Mouse (Mus musculus): Measurements from ENCODE around the gene Cadps.

The Cadps gene

DNA sequence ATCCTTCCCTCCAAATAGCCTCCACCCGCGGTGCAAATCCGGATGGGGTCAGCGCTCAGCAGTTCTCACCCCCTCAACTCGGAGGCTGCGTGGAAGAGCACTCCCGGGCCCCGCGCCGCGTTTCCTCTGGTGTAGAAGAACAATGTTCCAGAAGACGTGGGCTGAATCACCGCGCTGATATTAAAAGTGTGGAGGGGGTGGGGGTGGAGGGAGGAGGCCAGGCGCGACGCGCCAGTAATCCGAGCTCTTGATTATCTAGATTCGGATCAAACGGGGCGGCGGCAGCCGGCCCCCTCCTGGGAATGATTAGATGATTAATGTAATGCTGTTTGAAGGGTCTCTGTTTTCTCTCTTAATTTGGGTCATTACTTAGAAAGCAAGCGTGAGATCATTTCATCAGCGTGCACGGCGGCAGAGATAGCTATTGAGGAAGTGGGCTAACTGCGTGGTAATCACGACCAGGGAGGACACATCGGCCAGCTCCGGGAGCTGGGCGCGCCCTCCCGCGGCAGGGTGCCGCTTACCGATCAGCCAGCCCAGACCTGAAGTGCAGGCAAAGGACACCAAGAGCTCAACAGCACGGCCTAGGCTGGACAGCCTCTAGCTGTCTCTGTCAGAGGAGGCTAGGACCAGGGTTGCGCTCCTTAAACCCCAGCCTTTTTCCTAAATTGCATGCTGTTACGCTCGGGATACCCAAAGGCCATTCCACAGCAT, 481.6 kb downstream of the Cadps start:
- no peak for DNase-seq (ENCODE audit: low spot score in 2 of 2)

DNA sequence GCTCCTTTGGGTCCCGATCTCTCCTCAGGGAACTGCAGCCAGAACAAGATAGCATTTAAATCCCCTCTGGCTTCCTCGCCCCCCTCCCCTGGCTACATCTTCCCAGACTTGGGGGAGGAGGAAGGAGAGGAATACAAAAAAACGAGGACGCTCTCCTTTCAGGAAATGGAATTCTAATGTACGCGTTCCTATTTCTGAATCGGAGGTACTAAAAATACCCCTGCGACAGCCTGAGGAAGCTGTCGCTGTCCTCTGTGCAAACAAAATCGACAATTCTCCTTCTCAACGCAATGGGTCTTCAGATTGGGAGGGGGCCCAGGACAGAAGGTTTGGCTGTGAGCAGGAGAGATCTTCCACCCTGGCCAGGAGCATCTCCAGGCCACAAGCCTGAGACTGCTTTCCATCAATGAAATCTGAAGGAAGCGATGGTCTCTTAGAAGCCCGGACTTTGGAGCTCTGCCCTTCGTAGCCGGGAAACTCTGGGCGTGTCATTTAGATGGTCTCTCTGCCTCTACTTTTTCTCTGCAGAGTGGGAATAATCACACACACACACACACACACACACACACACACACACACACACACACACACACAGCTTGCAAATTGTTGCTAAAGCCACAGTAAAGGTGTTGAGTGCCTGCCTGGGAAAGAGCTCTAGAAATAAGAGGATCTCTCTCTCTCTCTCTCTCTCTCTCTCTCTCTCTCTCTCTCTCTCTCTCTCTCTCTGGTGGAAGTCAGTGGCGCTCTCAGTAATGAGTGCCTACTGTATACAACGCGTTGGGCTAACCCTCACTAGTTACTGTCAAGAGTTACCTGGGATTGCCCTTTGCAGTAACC, 482.4 kb downstream of the Cadps start:
- no peak for DNase-seq (ENCODE audit: low spot score in 2 of 2)

DNA sequence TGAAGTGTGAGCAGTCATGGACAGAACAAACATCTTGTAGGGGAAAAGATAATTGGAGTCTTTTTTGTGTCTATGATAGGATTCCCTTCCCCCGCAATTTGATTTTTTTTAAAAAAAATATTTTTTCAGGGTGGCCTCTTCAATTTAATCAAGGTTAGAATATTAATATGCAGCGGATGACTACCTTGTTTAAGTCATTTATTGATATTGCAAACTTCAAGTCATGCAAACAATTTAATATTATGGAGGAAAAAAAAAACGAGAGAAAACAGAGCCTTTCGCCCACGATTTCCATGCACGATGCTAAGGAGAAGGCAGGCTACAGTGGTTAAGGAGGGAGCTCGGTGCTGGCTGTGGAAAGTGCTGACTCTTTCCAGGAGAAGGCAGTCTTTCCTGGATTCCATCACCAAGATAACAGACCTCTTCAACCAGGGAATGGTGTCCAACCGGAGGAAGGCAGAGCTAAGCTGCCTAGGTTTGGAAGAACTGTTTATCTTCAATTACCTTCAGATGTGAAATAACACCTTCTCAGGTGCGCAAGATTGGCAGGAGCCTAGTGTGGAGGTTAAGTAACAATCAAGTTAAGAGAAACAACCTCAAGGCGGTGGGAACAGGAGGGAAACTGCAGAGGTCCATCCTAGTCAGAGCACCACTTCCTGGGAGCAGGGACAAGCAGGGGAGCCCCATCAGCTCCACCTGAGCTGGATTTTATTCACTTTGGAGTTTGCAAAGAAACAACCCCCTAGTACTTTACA, 483.9 kb downstream of the Cadps start:
- no peak for DNase-seq (ENCODE audit: low spot score in 2 of 2)

DNA sequence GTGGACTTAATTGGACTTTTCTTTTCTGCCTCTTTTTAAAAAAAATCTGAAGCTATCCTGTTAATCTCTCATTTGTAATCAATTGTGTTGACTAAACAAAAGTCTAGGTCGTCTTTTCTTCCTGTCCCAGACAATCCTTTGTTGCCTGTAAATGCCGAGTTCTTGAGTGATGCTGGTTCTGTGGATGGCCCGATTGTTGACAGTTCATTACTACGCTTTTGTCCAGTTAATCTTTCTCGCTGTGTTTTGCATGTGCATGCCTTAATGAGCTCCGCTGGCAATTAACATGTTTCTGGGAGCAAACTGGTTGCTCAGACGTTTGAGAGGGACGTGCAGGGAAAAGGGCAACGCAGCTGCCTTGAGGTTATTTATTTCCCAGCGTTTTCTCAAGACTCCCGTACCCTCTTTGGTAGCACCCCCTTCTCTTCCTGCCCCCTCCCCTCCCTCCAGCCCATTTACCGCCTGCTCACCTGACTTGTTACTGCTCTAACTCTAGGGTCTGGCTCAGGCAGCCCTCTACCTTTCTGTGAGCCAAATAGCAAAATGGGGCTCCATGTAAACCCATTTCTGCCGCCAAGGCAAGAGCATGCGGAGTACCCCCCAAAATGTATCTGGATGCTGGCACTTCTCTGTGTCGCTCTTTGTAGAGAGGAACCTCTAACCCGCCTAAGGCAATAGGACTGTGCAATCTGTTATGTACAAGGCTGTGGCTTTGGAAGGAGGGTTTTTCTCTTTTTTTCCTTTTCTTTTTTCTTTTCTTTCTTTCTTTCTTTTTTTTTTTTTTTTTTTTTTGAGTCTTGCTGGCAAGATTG, 484.7 kb downstream of the Cadps start:
- no peak for DNase-seq (ENCODE audit: low spot score in 2 of 2)

DNA sequence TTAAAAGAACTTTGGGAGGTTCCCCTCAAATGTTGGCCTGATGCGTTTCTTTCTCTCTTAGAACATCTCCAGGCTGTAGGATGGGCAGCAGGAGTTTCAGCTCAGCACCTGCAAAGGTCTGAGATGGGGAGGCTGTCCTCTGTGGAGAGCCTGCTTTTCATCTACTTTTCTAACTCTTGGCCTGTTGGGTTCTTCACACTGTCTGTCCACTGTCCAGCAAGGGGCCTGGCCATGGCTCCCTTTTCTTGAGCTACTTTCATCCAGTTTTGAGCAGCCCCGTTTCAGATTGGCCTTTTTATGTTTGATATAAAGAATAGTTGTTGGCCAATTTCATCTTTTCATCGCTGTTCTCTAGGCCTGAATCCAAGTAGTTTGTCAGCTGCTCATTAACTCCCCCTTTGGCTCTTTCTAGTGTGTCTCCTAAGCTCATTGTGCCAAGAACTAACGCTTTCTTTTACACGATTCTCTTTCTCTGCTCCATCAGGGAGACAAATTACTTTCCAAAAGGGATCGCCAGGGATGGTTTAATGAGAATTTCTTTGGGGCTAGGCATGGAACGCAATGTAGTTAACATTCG, 485.4 kb downstream of the Cadps start:
- DNase-seq (ENCODE audit: low spot score in 2 of 2), result no peak

DNA sequence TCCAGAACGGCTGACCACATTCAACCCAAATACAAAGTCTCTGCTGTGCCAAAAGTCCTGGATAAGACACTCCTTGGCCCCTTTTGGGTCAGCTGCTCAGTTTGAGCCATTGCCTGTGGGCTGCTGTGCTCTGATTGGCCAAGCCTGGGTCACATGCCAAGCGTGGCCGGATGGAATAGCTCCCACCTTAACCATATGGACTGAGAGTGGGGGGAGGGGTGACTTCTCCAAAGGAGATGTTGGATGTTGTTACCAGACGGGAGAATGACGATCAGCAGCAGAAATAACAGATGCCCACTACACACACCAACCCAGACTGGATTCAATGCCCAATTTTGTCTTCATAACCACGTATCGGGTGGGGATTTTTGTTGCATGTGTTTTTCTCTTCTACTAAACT, 488.0 kb downstream of the Cadps start:
- no peak for DNase-seq (ENCODE audit: low spot score in 2 of 2)

DNA sequence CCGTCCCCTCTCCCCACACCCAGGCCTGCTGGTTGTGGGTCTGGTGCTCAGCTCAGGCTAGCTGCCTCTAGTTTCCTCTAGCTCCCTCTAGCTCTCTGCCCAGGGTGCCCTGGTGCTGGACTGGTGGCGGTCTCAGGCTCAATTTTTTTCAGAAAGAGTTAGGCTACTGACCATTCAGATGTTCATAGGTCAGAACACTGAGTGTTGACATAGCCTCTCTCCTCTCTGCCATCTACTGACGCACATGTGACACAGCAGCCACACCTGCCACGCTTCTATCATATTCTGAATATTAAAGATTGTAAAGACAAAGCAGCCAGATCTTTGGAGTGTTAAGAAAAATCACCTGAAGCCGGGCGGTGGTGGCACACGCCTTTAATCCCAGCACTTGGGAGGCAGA, 489.3 kb downstream of the Cadps start:
- DNase-seq (ENCODE audit: low spot score in 2 of 2), result no peak
